Mouse (Mus musculus) frontal cortex, postnatal 36 days (tissue): Measurements from ENCODE around the gene Pnpla1.
"Not testable (repeated sequence)": the region's sequence is repeated elsewhere in the genome, so short reads cannot be mapped to it uniquely, and the experiment has no call there.

Source experiments
- DNase-seq, 2 experiments: peaks; one replicate each; pipeline ENCODE4 v3.0.0; 2022; ENCODE audit warnings: low spot score in 2 of 2

Gene Pnpla1

GRCm38 (mm10) chr17:28858205-28858604, at the start of gene Pnpla1:
Pnpla1 (plus strand) TSS chr17:28858411.
- no peak for DNase-seq

DNA sequence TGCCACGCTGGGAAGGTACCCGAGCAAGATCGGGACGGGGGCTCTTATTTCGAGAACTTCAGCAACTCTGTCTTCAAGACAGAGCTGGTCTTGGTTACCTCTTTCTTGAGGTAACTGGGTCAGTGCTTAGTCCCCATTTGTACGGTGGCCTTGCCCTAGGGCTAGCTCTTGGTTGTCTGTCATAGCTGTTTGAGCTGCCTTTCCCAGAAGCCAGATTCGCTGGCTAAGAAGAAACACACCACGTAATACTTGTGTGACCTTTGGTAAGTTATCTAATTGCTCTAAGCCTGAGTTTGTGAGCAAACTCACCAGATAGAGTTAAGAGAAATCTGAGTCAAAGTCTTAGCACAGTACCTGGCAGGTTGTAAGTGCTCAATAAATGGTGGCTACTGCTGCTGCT, 49.5 kb upstream of the Pnpla1 start:
- no peak for DNase-seq

DNA sequence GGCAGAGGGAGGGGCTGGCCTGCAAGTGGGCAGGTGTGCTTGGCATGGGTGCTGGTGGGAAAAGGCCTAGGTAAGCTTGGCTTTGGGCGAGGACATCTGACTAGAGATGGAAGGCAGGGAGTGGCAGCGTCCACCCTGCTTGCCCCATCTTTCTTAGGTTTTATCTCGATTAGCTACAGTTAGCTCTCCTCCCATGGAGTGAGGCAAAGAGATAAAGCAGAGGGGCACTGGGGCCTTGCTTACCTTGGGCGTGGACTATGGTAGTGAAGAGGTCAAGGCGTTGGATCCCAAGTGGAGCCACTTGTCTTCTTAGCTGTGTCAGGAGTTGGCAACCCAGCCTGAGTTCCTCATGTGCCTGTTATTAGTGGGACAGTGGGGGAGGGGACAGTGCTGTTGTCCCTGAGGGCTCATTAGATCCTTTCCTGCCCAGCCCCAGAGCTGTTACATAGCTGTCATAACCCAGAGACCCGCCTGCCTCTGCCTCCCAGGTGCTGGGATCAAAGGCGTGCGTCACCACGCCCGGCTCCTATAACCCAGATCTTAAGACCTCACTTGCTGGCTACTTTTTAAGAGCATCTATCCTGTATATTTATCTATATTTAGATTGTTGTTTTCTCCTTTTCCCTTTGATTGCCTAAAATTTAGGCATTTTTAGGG, 48.9 kb upstream of the Pnpla1 start:
- DNase-seq = no peak

- no peak for DNase-seq
Observed at GRCm38 (mm10) chr17:28812345-28812744, 45.9 kb upstream of the Pnpla1 start.

GRCm38 (mm10) chr17:28814529-28815097, 43.6 kb upstream of the Pnpla1 start:
- DNase-seq = no peak

DNA sequence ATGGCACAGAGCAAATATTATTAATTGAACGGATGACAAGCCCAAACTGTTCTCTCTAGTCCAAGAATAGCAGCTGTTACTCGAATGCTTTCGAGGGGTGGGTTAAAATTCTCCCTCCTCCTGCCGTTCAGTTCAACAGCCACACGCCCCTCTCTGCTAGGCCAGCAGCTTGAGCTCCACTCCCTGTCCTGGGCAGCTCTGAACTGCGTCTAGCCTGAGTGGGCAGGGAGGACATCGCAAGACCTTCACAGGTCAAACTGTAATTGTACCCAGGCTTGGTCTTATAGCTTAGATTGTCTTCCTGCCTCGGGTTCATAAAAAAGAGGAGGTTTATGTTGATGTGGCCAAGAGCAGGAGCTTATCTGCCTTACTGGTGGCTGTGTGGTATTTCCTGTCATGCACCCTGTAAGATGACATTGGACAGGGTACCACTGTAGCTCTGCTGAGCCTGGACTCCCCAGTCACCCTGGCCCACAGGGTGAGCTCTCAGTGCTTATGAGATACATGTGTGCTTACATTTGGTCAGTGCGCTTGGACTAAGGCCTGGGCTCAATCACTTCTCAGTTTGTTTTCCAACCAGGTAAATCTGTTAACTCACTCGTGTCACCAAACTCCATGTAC, 42.7 kb upstream of the Pnpla1 start:
- DNase-seq = no peak

- DNase-seq = not testable (repeated sequence)
Observed at GRCm38 (mm10) chr17:28816326-28816725, 41.9 kb upstream of the Pnpla1 start.

- no peak for DNase-seq
Observed at GRCm38 (mm10) chr17:28816875-28817811, 41.1 kb upstream of the Pnpla1 start.

- DNase-seq = no peak
Observed at GRCm38 (mm10) chr17:28820189-28820588, 38.0 kb upstream of the Pnpla1 start.

DNA sequence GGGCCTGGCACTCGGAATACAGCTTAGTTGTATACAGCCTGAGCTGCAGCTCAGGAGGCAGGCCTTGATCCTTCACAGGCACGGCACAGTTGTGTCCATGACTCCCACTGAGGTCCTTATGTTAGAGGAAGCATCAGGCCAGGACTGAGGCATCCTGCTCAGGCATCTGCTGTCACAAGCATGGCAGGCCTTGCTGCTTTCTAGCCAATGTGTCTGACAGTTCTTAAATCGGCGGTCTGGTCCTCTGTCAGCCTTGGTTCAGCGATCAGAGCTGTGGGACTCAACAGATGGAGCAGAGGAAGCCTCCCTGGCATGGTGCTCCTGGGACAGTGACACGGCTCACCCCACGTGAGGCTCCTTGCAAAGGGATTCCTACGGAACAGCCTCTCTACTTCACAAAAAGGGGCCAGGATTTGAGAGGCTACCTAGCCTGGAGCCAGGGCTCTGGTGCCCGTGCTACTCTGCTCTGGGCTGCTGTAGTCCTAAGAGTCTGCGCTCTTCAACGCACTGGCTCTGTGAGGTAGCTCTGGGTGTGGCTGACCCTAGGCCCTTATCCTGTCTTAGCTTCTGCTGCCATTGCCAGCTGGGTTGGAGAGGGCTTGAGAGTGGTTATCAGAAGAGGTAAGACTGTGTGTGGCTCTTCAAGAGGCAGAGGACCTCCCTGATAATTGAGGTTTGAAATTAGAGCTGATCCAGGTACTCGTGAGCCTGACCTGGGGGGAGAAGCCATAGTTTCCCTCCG, 35.0 kb upstream of the Pnpla1 start:
- no peak for DNase-seq

DNA sequence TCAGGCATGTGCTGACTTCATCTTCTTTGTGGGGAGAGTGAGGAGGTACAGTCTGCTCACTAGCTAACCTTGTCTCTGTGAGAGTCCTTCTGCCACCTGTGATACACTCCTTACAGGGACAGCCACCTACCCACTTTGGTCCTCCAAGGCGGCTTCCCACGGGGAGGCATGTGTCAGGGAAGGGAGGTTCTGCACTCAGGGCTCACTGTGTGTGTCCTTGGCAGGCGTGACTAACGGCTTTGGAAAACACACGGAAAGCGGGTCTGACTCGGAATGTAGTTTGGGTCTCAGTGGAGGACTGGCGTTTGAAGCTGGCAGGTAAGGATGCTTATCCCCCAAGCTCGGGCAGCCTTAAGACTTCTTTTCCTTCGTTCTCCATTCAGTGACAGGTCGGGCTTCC, 34.5 kb upstream of the Pnpla1 start:
- no peak for DNase-seq

GRCm38 (mm10) chr17:28824896-28825295, 33.3 kb upstream of the Pnpla1 start:
- peak; percentile 54 to 67 for DNase-seq

- DNase-seq = no peak
Observed at GRCm38 (mm10) chr17:28825359-28826041, 32.7 kb upstream of the Pnpla1 start.

DNA sequence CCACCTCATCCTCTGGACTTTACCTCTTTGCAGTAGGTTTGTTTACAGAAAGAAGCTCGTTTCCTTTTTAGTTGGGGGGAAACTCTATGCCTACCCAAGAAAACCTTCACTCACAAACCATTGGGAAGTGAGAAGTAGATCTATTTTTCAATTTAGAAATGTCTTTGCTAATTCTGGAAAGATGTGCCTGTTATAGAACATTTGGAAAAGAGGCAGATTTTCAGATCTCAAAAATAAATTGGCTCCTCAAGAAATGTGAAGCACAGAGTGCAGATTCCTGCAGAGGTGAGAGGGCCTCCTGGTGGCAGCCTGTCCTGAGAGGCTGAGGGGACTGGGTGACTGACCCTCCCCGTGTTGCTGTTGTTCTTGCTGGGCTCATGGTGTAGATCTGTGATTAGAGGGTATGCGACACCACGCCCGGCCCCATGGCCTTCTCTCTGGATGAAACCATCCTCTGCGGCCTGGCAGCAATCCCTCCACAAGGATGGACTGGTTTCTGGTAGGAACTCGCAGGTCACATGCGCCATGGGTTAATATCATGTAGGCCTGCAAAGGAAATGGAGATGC, 30.5 kb upstream of the Pnpla1 start:
- peak in 1 of 2 experiments; percentile 48 for DNase-seq

DNA sequence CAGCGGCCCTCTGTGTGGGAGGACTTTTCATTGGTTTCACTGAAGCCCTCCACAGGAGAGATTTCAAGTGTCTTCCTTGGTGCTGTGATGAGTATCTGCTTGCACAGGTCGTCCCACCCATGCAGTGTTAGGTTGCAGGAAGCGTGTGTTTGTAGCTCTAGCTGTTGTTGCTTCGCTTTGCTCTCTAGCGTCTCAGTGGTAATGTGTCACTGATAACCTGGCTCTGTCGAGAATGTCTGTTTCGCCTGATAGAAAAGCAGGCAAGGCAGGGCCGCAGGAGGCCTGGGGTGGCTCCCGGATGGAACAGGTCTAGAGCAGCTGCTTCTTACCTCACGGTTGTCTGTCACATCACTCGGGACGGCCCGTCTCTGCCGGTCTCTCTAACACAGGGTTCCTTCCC, 29.1 kb upstream of the Pnpla1 start:
- DNase-seq = no peak

GRCm38 (mm10) chr17:28831065-28831464, 27.1 kb upstream of the Pnpla1 start:
- DNase-seq = no peak

DNA sequence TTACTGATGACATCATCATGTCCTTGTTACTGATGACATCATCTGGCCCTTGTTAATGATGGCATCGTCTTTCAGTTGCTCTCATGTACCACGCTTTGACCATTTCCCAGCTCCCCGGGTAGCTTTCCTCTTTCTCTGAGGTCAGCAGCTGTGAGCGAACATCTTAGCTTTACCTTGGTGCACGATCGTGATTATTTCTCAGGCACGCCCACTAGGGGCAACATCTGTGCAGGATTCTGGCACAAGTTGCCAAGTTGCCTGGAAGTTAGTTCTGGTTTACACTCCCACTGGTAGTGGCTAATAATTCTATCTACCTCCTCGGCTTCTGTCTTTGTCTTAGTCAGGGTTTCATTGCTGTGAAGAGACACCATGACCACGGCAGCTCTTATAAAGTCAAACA, 26.2 kb upstream of the Pnpla1 start:
- no peak for DNase-seq

- DNase-seq = no peak
Observed at GRCm38 (mm10) chr17:28832875-28833274, 25.3 kb upstream of the Pnpla1 start.

DNA sequence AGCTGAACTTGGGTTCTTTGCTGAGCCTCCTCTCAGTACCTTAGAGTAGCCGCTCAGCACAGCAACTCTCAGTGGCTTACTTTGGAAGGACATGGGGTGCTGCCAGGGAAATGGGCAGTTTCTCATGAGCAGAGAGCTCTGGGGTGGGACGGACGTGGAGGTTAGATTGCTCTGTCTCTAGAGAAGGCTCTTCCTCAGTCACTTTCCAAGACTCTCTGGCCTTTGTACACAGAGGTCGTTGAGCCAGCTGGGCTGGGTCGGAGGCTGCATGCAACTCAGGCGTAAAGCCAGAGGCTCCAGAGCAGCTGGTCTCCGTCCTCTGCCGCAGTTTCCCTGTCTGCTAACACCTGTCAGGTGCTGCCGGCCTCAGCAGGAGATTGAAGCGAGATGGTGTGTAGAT, 23.5 kb upstream of the Pnpla1 start:
- DNase-seq = no peak

DNA sequence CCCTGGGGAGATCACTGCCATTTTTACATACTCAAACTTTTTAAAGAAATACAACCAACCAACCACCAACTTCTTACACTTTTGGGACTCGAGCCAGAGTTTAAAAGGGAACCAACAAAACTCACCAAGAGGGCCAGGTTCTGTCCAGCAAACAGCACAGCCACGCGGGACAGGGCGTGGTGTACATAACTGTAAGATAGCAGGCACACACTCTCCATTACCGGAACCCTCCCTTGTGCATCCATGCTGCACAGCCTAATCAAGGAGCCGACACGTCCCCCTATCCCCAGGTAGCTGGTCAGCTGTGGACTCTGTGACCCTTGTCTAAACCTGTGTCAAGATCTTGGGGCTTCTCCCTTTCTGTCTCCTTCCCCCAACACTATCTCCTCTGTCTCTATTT, 20.4 kb upstream of the Pnpla1 start:
- DNase-seq = no peak

DNA sequence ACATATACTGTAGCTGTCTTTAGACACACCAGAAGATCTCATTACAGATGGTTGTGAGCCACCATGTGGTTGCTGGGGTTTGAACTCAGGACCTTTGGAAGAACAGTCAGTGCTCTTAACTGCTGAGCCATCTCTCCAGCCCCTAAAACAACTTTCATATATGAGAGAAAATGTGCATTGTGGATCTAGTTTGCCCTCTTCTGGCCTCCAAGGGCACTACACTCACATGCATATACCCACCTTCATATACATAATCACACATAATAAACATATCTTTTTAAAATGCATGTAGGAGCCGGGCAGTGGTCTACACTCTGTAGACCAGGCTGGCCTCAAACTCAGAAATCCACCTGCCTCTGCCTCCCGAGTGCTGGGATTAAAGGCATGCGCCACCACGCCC, 16.3 kb upstream of the Pnpla1 start:
- DNase-seq = not testable (repeated sequence)
